Comparison of ENCODE assay signal across 21 mouse cellular contexts in genomic region chr4:78784675-78785377, GRCm38 (mm10).
"Had no signal": no experiment of that assay in that cellular context is flagged by ENCODE, and none has a peak within 500 bp of the region (broad histone marks: within the 10 kb centered on the region; RNA-seq: fewer than 3 reads in every experiment).

No protein-coding gene starts in this region.

- H3K27ac ChIP-seq: kidney, embryonic 15.5 days; limb, embryonic 13.5 days; liver, embryonic 15.5 days; macrophage; midbrain, embryonic 13.5 days; neural tube, embryonic 13.5 days had no signal

- H3K4me1 ChIP-seq: limb, embryonic 13.5 days; liver, embryonic 15.5 days; midbrain, embryonic 13.5 days; neural tube, embryonic 13.5 days had no signal

- H3K27me3 ChIP-seq: kidney, embryonic 15.5 days; limb, embryonic 13.5 days; liver, embryonic 15.5 days; midbrain, embryonic 13.5 days; neural tube, embryonic 13.5 days had no signal

- H3K4me3 ChIP-seq: kidney, embryonic 15.5 days; limb, embryonic 13.5 days; liver, embryonic 15.5 days; midbrain, embryonic 13.5 days; myocyte; neural tube, embryonic 13.5 days had no signal

- H3K9me3 ChIP-seq: kidney, embryonic 15.5 days; limb, embryonic 13.5 days; liver, embryonic 15.5 days; midbrain, embryonic 13.5 days; neural tube, embryonic 13.5 days had no signal

- H3K4me2 ChIP-seq: kidney, embryonic 15.5 days; limb, embryonic 13.5 days; liver, embryonic 11.5 days; liver, embryonic 15.5 days; midbrain, embryonic 13.5 days; neural tube, embryonic 13.5 days had no signal

- H3K9ac ChIP-seq: kidney, embryonic 15.5 days; limb, embryonic 13.5 days; liver, embryonic 15.5 days; midbrain, embryonic 13.5 days; neural tube, embryonic 13.5 days had no signal

- ATAC-seq: midbrain, embryonic 13.5 days; midbrain, embryonic 16.5 days had no signal

- DNase-seq: kidney, adult 11 months; kidney, adult 8-10 months; kidney, postnatal 10 days; kidney, postnatal 36 days; left cerebral cortex, postnatal 4 days; lung, adult 18-20 months; lung, postnatal 14 days; right cerebral cortex, postnatal 25 days; spleen, adult 18-20 months; thymus, adult 2 months; thymus, postnatal 14 days; thymus, postnatal 4 days had no signal

- H3K36me3 ChIP-seq: kidney, embryonic 15.5 days; limb, embryonic 13.5 days; liver, embryonic 15.5 days; midbrain, embryonic 13.5 days; neural tube, embryonic 13.5 days had no signal
